Mouse (Mus musculus) embryonic facial prominence, embryonic 13.5 days (tissue): ENCODE results near the gene Mroh8. TPM values are rescaled to one million over a fixed set of nuclear protein-coding genes. Genes with fewer than 3 reads are reported as not detected.
"Not testable (repeated sequence)": the region's sequence is repeated elsewhere in the genome, so short reads cannot be mapped to it uniquely, and the experiment has no call there.

Experiments
- ATAC-seq: fragments of 200-750 bp; cut with Nextera tagmentation; 2 replicates; pipeline ENCODE4 v1.8.0; 2017; ENCODE audit warnings: low read depth; ENCODE audit not compliant: insufficient number of reproducible peaks, insufficient read depth, low FRiP score, low TSS enrichment
- H3K27ac ChIP-seq: fragments of 300-500 bp; sonication (generic); 2 replicates; pipeline ENCODE4 v1.5.1; 2015; ENCODE audit warnings: moderate library complexity, mild to moderate bottlenecking, inconsistent platforms
- H3K27me3 ChIP-seq: fragments of 300-500 bp; sonication (generic); 2 replicates; pipeline ENCODE4 v1.6.1; 2015; ENCODE audit warnings: mild to moderate bottlenecking, inconsistent platforms
- H3K36me3 ChIP-seq: fragments of 300-500 bp; sonication (generic); 2 replicates; pipeline ENCODE4 v1.6.1; 2015; ENCODE audit warnings: mild to moderate bottlenecking, inconsistent platforms
- H3K4me1 ChIP-seq: fragments of 300-500 bp; sonication (generic); 2 replicates; pipeline ENCODE4 v1.6.1; 2015; ENCODE audit warnings: inconsistent platforms
- H3K4me2 ChIP-seq: fragments of 300-500 bp; sonication (generic); 2 replicates; pipeline ENCODE4 v1.6.1; 2015; ENCODE audit warnings: moderate library complexity, mild to moderate bottlenecking, inconsistent platforms
- H3K4me3 ChIP-seq: fragments of 300-500 bp; sonication (generic); 2 replicates; pipeline ENCODE4 v1.5.1; 2015; ENCODE audit warnings: mild to moderate bottlenecking, inconsistent platforms
- H3K9ac ChIP-seq: fragments of 300-500 bp; sonication (generic); 2 replicates; pipeline ENCODE4 v1.6.1; 2015; ENCODE audit warnings: mild to moderate bottlenecking, inconsistent platforms
- H3K9me3 ChIP-seq: fragments of 300-500 bp; sonication (generic); 2 replicates; pipeline ENCODE4 v1.6.1; 2016; ENCODE audit warnings: inconsistent platforms
- WGBS: fragments of 180-500 bp; shearing (Covaris S2); methylation state at CpG from one replicate; pipeline ENCODE4 v1.1.7; 2015; ENCODE audit warnings: mixed read lengths; 5-methylcytosine and 5-hydroxymethylcytosine counted together
- polyA plus RNA-seq: library from polyadenylated mRNA; unstranded; fragments of >200 nt; fragmentation: Nextera tagmentation; extraction: Ambion mirVana; gene quantifications from 2 replicates; pipeline ENCODE4 v1.2.1, GENCODE M21; 2015

Mroh8 gene
- polyA plus RNA-seq, 1 experiment from 2014 or later = 0.69 TPM

GRCm38 (mm10) chr2:157283321-157283720, 4.0 kb upstream of the Mroh8 start:
- Histone ChIP-seq H3K4me2 (no peak overlapping the region), H3K4me3 (no peak overlapping the region), H3K9me3 (no peaks in the 10 kb centered on the region), H3K27me3 (no peaks in the 10 kb centered on the region), H3K27ac (no peak overlapping the region), H3K9ac (no peak overlapping the region), H3K36me3 (peaks cover 51% of the 10 kb centered on the region), H3K4me1 (peaks cover 17% of the 10 kb centered on the region)
- no peak for ATAC-seq
- WGBS = 83% methylated on average over 6 of the region's 6 CpGs

DNA sequence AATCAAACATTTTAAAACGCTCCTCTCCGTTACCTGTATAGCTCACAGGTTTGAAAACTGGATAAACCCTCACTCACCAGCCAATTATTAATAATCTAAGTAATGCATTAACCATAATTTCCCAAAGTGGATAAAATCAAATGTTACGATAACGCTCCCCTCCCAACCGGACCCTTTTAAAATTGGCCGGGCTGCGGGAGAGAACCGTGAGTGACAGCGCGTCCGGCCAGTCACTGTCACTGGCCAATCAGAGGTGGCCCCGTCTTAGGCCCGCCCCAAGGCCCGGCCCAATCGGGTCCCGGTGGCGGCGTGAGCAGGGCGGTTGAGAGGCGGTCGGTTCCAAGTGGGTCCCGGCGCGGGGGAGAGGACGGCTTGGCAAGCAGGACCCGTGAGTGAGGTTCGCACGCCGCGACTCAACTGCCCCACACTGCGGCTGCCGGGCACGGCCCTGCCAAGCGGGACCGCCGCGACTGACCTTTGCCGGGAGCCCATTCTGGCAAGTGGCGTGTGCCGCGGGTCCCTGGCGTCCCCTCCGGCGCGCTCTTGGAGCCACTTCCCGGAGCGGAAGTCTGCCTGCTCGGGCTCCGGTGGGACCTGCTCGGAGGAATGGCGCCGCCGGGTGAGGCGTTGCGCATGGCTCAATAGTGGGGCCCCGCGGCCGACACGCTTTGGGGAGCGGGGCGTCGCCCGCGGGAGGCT, 483 bp downstream of the Mroh8 start, which contains the start of gene Rpn2:
Gene Rpn2 (plus strand): TSS at position 301 of the 699 bp plus-strand sequence.
- peak; percentile 99 for ATAC-seq
- Histone ChIP-seq H3K9ac (peak within 1 kb of the TSS; percentile 95), H3K36me3 (peaks cover 18% of the 10 kb centered on the region), H3K4me2 (peak within 1 kb of the TSS; percentile 76), H3K4me1 (peaks cover 20% of the 10 kb centered on the region), H3K4me3 (peak within 1 kb of the TSS; percentile 99), H3K9me3 (no peaks in the 10 kb centered on the region), H3K27me3 (no peaks in the 10 kb centered on the region), H3K27ac (peak within 1 kb of the TSS; percentile 93)
- WGBS = under 1% methylated on average over 62 of the region's 64 CpGs

- H3K9me3 ChIP-seq = no peaks in the 10 kb centered on the region
- H3K4me1 ChIP-seq = no peaks in the 10 kb centered on the region
- no peak overlapping the region for H3K4me3 ChIP-seq
- H3K4me2 ChIP-seq = no peak overlapping the region
- no peaks in the 10 kb centered on the region for H3K36me3 ChIP-seq
- H3K27ac ChIP-seq = no peak overlapping the region
- 53% methylated on average over 6 of the region's 6 CpGs for WGBS
- no peak overlapping the region for H3K9ac ChIP-seq
- no peaks in the 10 kb centered on the region for H3K27me3 ChIP-seq
- ATAC-seq = no peak
Measured at GRCm38 (mm10) chr2:157263832-157264231, 15.5 kb downstream of the Mroh8 start.

- WGBS = 87% methylated on average over 1 of the region's 1 CpGs
- Histone ChIP-seq H3K4me3 (no peak overlapping the region), H3K4me1 (no peaks in the 10 kb centered on the region), H3K27ac (no peak overlapping the region), H3K9me3 (no peaks in the 10 kb centered on the region), H3K36me3 (no peaks in the 10 kb centered on the region), H3K27me3 (no peaks in the 10 kb centered on the region), H3K4me2 (no peak overlapping the region), H3K9ac (no peak overlapping the region)
- ATAC-seq = no peak
Measured at GRCm38 (mm10) chr2:157263101-157263500, 16.2 kb downstream of the Mroh8 start.

DNA sequence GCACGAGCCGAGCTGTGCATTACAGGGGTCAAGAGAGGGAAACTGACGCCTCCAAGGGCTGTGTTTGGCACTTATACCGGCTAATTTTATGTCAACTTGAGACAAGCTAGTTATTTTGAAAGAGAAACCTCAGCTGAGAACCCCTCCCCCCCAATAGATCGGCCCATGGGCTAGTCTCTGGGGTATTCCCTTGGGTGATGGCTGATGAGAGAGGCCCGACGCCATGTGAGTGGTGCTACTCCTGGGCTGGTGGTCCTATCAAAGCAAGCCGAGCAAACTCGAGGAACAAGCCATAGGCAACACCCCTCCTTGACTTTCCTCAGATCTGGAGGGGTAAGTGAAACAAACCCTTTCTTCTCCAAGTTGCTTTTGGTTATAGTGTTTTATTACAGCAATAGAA, 16.8 kb downstream of the Mroh8 start:
- Histone ChIP-seq H3K9ac (no peak overlapping the region), H3K9me3 (no peaks in the 10 kb centered on the region), H3K27me3 (no peaks in the 10 kb centered on the region), H3K4me3 (no peak overlapping the region), H3K4me1 (no peaks in the 10 kb centered on the region), H3K4me2 (no peak overlapping the region), H3K36me3 (no peaks in the 10 kb centered on the region), H3K27ac (no peak overlapping the region)
- no peak for ATAC-seq
- WGBS = 58% methylated on average over 9 of the region's 9 CpGs

GRCm38 (mm10) chr2:157261930-157262329, 17.4 kb downstream of the Mroh8 start:
- Histone ChIP-seq H3K9ac (no peak overlapping the region), H3K4me3 (no peak overlapping the region), H3K9me3 (no peaks in the 10 kb centered on the region), H3K27ac (no peak overlapping the region), H3K4me2 (no peak overlapping the region), H3K36me3 (no peaks in the 10 kb centered on the region), H3K4me1 (no peaks in the 10 kb centered on the region), H3K27me3 (no peaks in the 10 kb centered on the region)
- WGBS = 83% methylated on average over 5 of the region's 5 CpGs
- no peak for ATAC-seq

DNA sequence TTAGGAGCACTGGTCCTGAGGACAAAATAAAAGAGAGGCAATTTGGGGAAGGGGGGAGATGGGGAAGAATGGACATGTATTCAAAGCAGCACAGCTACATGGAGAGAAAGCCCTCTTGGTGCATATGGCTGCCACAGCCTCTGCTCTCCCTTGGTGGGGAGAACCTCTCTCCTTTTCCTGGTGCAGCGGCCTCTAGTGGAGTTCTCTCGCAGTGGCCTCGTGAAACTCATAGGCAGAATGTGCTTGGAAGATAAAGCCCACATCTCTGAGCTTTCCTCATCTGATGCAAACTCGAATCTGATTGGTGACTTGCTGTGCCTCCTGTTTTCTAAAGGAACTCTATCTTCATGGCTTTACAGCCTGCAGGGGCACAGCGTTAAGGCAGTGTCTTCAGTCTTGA, 19.6 kb downstream of the Mroh8 start:
- no peak for ATAC-seq
- 8% methylated on average over 5 of the region's 5 CpGs for WGBS
- H3K4me3 ChIP-seq = no peak overlapping the region
- H3K36me3 ChIP-seq = no peaks in the 10 kb centered on the region
- no peak overlapping the region for H3K27ac ChIP-seq
- no peaks in the 10 kb centered on the region for H3K27me3 ChIP-seq
- no peak overlapping the region for H3K9ac ChIP-seq
- H3K9me3 ChIP-seq = no peaks in the 10 kb centered on the region
- H3K4me2 ChIP-seq = no peak overlapping the region
- no peaks in the 10 kb centered on the region for H3K4me1 ChIP-seq

GRCm38 (mm10) chr2:157248111-157248510, 31.2 kb downstream of the Mroh8 start:
- H3K4me1 ChIP-seq = no peaks in the 10 kb centered on the region
- H3K9me3 ChIP-seq = no peaks in the 10 kb centered on the region
- H3K36me3 ChIP-seq = no peaks in the 10 kb centered on the region
- no peak for ATAC-seq
- no peak overlapping the region for H3K4me3 ChIP-seq
- no peak overlapping the region for H3K9ac ChIP-seq
- H3K27me3 ChIP-seq = no peaks in the 10 kb centered on the region
- H3K4me2 ChIP-seq = no peak overlapping the region
- H3K27ac ChIP-seq = no peak overlapping the region

DNA sequence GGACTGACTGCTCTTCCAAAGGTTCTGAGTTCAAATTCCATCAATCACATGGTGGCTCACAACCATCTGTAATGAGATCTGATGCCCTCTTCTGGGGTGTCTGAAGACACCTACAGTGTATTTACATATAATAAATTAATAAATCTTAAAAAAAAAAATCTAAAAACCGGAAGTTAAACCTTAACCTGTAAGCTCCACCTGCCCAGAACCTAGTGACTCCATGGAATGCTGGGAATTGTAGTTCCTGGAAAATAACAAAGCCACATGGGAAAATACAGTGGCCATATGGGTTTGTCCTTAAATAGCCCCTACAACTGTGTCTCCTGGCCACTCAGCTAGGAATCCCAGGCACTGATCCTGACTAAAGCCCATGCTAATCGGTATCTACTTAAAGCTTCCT, 33.7 kb downstream of the Mroh8 start:
- Histone ChIP-seq H3K27me3 (no peaks in the 10 kb centered on the region), H3K4me2 (no peak overlapping the region), H3K9ac (no peak overlapping the region), H3K9me3 (no peaks in the 10 kb centered on the region), H3K4me3 (no peak overlapping the region), H3K4me1 (no peaks in the 10 kb centered on the region), H3K27ac (no peak overlapping the region), H3K36me3 (no peaks in the 10 kb centered on the region)
- no peak for ATAC-seq
- 71% methylated on average over 2 of the region's 2 CpGs for WGBS

GRCm38 (mm10) chr2:157245001-157245400, 34.3 kb downstream of the Mroh8 start:
- Histone ChIP-seq H3K4me1 (no peaks in the 10 kb centered on the region), H3K9me3 (no peaks in the 10 kb centered on the region), H3K4me3 (no peak overlapping the region), H3K4me2 (no peak overlapping the region), H3K27me3 (no peaks in the 10 kb centered on the region), H3K27ac (no peak overlapping the region), H3K36me3 (no peaks in the 10 kb centered on the region), H3K9ac (no peak overlapping the region)
- ATAC-seq = no peak
- 36% methylated on average over 5 of the region's 5 CpGs for WGBS

DNA sequence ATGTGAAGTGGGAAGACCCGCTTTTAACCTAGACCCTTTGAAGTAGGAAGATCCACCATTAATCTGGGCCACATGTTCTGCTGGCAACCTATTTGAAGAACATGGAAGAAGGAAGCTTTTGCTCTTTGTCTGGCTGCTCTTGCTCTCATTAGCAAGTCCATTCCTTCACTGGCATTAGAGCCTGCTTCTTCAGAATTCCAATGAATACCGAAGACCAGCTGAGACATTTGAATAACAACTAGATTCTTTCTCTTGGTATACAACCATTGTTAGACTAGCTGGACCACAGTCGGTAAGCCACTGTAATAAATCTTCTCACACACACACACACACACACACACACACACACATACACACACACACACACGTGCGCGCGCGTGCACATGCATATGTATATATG, 43.4 kb downstream of the Mroh8 start:
- no peak overlapping the region for H3K4me3 ChIP-seq

DNA sequence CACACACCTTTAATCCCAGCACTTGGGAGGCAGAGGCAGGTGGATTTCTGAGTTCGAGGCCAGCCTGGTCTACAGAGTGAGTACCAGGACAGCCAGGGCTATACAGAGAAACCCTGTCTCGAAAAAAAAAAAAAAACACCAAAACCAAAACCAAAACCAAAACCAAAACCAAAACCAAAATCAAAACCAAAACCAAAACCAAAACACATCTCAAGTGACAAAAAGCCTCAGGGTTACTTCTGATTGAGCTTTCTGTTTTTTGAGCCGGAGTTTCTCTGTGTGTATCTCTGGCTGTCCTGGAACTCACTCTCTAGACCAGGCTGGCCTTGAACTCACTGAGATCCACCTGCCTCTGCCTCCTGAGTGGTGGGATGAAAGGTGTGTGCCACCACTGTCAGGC, 57.4 kb downstream of the Mroh8 start:
- not testable (repeated sequence) for H3K9ac ChIP-seq, H3K27me3 ChIP-seq, H3K4me1 ChIP-seq, H3K27ac ChIP-seq, H3K9me3 ChIP-seq, H3K4me3 ChIP-seq, ATAC-seq, H3K4me2 ChIP-seq, H3K36me3 ChIP-seq
- WGBS = 86% methylated on average over 3 of the region's 3 CpGs

More for the DNA sequence above, 43.4 kb downstream of the Mroh8 start:
- no peak overlapping the region for H3K9ac ChIP-seq
- no peaks in the 10 kb centered on the region for H3K4me1 ChIP-seq
- no peaks in the 10 kb centered on the region for H3K36me3 ChIP-seq
- no peak for ATAC-seq
- 92% methylated on average over 8 of the region's 8 CpGs for WGBS
- no peak overlapping the region for H3K4me2 ChIP-seq
- H3K27ac ChIP-seq = no peak overlapping the region
- peaks cover 4% of the 10 kb centered on the region; the same call in 1 of the 2 replicates for H3K27me3 ChIP-seq
- no peaks in the 10 kb centered on the region for H3K9me3 ChIP-seq
